7 mouse cellular contexts compared by ENCODE assay signal in the genomic region with DNA sequence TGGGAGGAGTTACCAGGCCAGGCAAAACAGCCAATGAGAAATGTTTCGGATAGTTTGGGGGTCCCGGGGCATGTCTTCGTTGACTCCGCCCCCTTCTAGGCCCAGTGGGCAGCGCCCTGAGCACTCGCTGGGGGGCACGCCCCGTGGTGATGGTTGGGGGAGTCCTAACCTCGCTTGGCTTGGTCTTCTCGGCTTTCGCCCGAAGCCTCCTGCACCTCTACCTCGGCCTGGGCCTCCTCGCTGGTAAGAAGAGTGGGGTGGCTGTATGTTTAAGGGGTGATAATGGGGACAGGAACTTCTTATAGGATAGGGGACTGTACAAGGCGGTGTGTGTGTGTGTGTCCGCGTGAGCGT. TPM values are rescaled to one million over a fixed set of nuclear protein-coding genes. Genes with fewer than 3 reads are reported as not detected.
DNase-seq lines count a peak whose midpoint lies in the region; ATAC-seq and TF ChIP-seq lines count a peak whose summit lies in the region.

No protein-coding gene starts in this region.

- peak overlapping the region; percentile 60 for H3K4me2 ChIP-seq in forebrain, embryonic 13.5 days
- peak overlapping the region; percentile 71 for H3K4me2 ChIP-seq in limb, embryonic 12.5 days

- H3K27ac ChIP-seq in left cerebral cortex, adult 2 months, result no peak overlapping the region; the same call in none of the 2 replicates
- no peak overlapping the region for H3K27ac ChIP-seq in forebrain, embryonic 13.5 days
- H3K27ac ChIP-seq in limb, embryonic 12.5 days, result no peak overlapping the region
- H3K27ac ChIP-seq in small intestine, adult 2 months (ENCODE audit: insufficient read depth, low read depth, low read length), result no peak overlapping the region
- no peak overlapping the region for H3K27ac ChIP-seq in thymus, adult 2 months (ENCODE audit: control insufficient read depth, insufficient read depth, low read length)

- DNase-seq in left cerebral cortex, adult 2 months (ENCODE audit: extremely low spot score in 1 of 2, low spot score in 2 of 2), result peak in 1 of 2 experiments; percentile 18
- no peak for DNase-seq in left cerebral cortex, postnatal 4 days
- DNase-seq in thymus, postnatal 4 days, result no peak
- no peak for DNase-seq in thymus, adult 2 months

- H3K9me3 ChIP-seq in forebrain, embryonic 13.5 days (replicated peaks), result no peaks in the 10 kb centered on the region
- H3K9me3 ChIP-seq in limb, embryonic 12.5 days, result no peaks in the 10 kb centered on the region

- peak overlapping the region; percentile 40 for H3K4me3 ChIP-seq in left cerebral cortex, adult 2 months
- peak overlapping the region; percentile 33 for H3K4me3 ChIP-seq in forebrain, embryonic 13.5 days
- peak overlapping the region; percentile 41 for H3K4me3 ChIP-seq in limb, embryonic 12.5 days (replicated peaks)
- H3K4me3 ChIP-seq in small intestine, adult 2 months (ENCODE audit: low read depth, low read length), result peak overlapping the region; percentile 63; the same call in 1 of the 2 replicates
- no peak overlapping the region for H3K4me3 ChIP-seq in thymus, adult 2 months (ENCODE audit: control insufficient read depth, insufficient read depth, low read length)

- 5% methylated on average over 18 of the region's 18 CpGs for WGBS in forebrain, embryonic 13.5 days
- WGBS in limb, embryonic 12.5 days, result 3% methylated on average over 18 of the region's 18 CpGs
- 57% methylated on average over 18 of the region's 18 CpGs for WGBS in small intestine, adult 2 months
- 21% methylated on average over 18 of the region's 18 CpGs for WGBS in thymus, adult 2 months

- no peak for TF ChIP-seq POLR2A in small intestine, adult 2 months (IDR thresholded peaks at IDR 0.05; ENCODE audit: low read depth, low read length)
- TF ChIP-seq POLR2A in thymus, adult 2 months (IDR thresholded peaks at IDR 0.05; ENCODE audit: control insufficient read depth, extremely low read depth, insufficient read depth, low read length, poor library complexity), result no peak

- no peak for TF ChIP-seq CTCF in left cerebral cortex, adult 2 months (IDR thresholded peaks at IDR 0.05)
- no peak for TF ChIP-seq CTCF in small intestine, adult 2 months (IDR thresholded peaks at IDR 0.05; ENCODE audit: extremely low read depth, insufficient read length, insufficient replicate concordance, low read depth, low read length)
- no peak for TF ChIP-seq CTCF in thymus, adult 2 months (IDR thresholded peaks at IDR 0.05; ENCODE audit: borderline replicate concordance, control insufficient read depth, extremely low read depth, insufficient read depth, low read length, poor library complexity)

- H3K4me1 ChIP-seq in forebrain, embryonic 13.5 days, result peaks cover 35% of the 10 kb centered on the region
- H3K4me1 ChIP-seq in limb, embryonic 12.5 days (replicated peaks), result peaks cover 31% of the 10 kb centered on the region
- peaks cover 25% of the 10 kb centered on the region for H3K4me1 ChIP-seq in small intestine, adult 2 months (ENCODE audit: control insufficient read depth, insufficient read depth, insufficient read length, low read length)
- H3K4me1 ChIP-seq in thymus, adult 2 months (replicated peaks; ENCODE audit: control insufficient read depth, insufficient read depth, low read length), result no peaks in the 10 kb centered on the region

- H3K27me3 ChIP-seq in forebrain, embryonic 13.5 days, result peaks cover 60% of the 10 kb centered on the region
- H3K27me3 ChIP-seq in limb, embryonic 12.5 days, result peaks cover 67% of the 10 kb centered on the region
- no peaks in the 10 kb centered on the region for H3K27me3 ChIP-seq in small intestine, adult 2 months (ENCODE audit: control insufficient read depth, insufficient read depth, low read length)
- peaks cover 12% of the 10 kb centered on the region for H3K27me3 ChIP-seq in thymus, adult 2 months (ENCODE audit: control insufficient read depth, insufficient read depth, low read length)

- no peak for ATAC-seq in forebrain, embryonic 13.5 days
- no peak for ATAC-seq in limb, embryonic 12.5 days (ENCODE audit: insufficient number of reproducible peaks, insufficient read depth, low FRiP score, low TSS enrichment, low read depth)

- intact Hi-C loops in left cerebral cortex, adult 2 months (cut with DNase I), result no loop called here
- intact Hi-C loops in left cerebral cortex, postnatal 4 days (cut with DNase I), result loop anchor here (5.0 kb wide), 3 partner anchors 143 to 283 kb away; no protein-coding TSS in a partner anchor

- H3K36me3 ChIP-seq in forebrain, embryonic 13.5 days (ENCODE audit: poor library complexity, severe bottlenecking), result peaks cover 14% of the 10 kb centered on the region
- peaks cover 27% of the 10 kb centered on the region; the same call in 1 of the 2 replicates for H3K36me3 ChIP-seq in limb, embryonic 12.5 days
- no peaks in the 10 kb centered on the region for H3K36me3 ChIP-seq in small intestine, adult 2 months (ENCODE audit: control insufficient read depth, insufficient read depth, low read length)
- H3K36me3 ChIP-seq in thymus, adult 2 months (ENCODE audit: control insufficient read depth, insufficient read depth, low read length), result no peaks in the 10 kb centered on the region

- peak overlapping the region; percentile 56; the same call in 1 of the 2 replicates for H3K9ac ChIP-seq in forebrain, embryonic 13.5 days
- H3K9ac ChIP-seq in limb, embryonic 12.5 days (replicated peaks), result no peak overlapping the region

RNA-seq across cellular contexts. Expression of a gene that starts 2.3 kb away (rescaled TPM):
- 10 to 100 TPM; 35.7 to 36.9 TPM for total RNA-seq in left cerebral cortex, adult 2 months (2021)
- total RNA-seq in left cerebral cortex, postnatal 4 days (2021), result 10 to 100 TPM; 16.8 to 26.8 TPM
- polyA plus RNA-seq in forebrain, embryonic 13.5 days (2015; fragmentation: Nextera tagmentation; extraction: Ambion mirVana), result 1.8 and 2.2 TPM in 2 replicates
- polyA plus RNA-seq in limb, embryonic 12.5 days (2016; fragmentation: Nextera tagmentation; extraction: Ambion mirVana), result 1.5 and 1.8 TPM in 2 replicates
- 6.6 and 12.7 TPM in 2 replicates for polyA plus RNA-seq in small intestine, adult 2 months (2012; rRNA removed)
- polyA plus RNA-seq in thymus, adult 2 months (2012; rRNA removed), result 4.5 and 5.3 TPM in 2 replicates

RNA-seq across cellular contexts. Expression of a gene that starts 6.0 kb away (rescaled TPM):
- 10 to 100 TPM in 1 of 2 experiments, 1 to 10 TPM in 1; 7.5 to 10.5 TPM for total RNA-seq in left cerebral cortex, adult 2 months (2021)
- total RNA-seq in left cerebral cortex, postnatal 4 days (2021), result 10 to 100 TPM; 14.8 to 15.2 TPM
- 13.4 and 14.8 TPM in 2 replicates for polyA plus RNA-seq in forebrain, embryonic 13.5 days (2015; fragmentation: Nextera tagmentation; extraction: Ambion mirVana)
- 16.1 and 18.5 TPM in 2 replicates for polyA plus RNA-seq in limb, embryonic 12.5 days (2016; fragmentation: Nextera tagmentation; extraction: Ambion mirVana)
- 3.2 and 4.7 TPM in 2 replicates for polyA plus RNA-seq in small intestine, adult 2 months (2012; rRNA removed)
- 2.9 and 6.1 TPM in 2 replicates for polyA plus RNA-seq in thymus, adult 2 months (2012; rRNA removed)

RNA-seq across cellular contexts. Expression of a gene that starts 14.8 kb away (rescaled TPM):
- 1 to 10 TPM; 1.7 to 3.5 TPM for total RNA-seq in left cerebral cortex, adult 2 months (2021)
- 1 to 10 TPM; 9.1 to 9.3 TPM for total RNA-seq in left cerebral cortex, postnatal 4 days (2021)
- 4.3 and 4.7 TPM in 2 replicates for polyA plus RNA-seq in forebrain, embryonic 13.5 days (2015; fragmentation: Nextera tagmentation; extraction: Ambion mirVana)
- polyA plus RNA-seq in limb, embryonic 12.5 days (2016; fragmentation: Nextera tagmentation; extraction: Ambion mirVana), result 7.1 and 8.2 TPM in 2 replicates
- polyA plus RNA-seq in small intestine, adult 2 months (2012; rRNA removed), result 0.98 and 2.2 TPM in 2 replicates
- polyA plus RNA-seq in thymus, adult 2 months (2012; rRNA removed), result 0.97 and 1.6 TPM in 2 replicates

RNA-seq across cellular contexts. Expression of a gene that starts 22.9 kb away (rescaled TPM):
- total RNA-seq in left cerebral cortex, adult 2 months (2021), result 10 to 100 TPM; 45.5 to 51.2 TPM
- 10 to 100 TPM; 64.2 to 73.1 TPM for total RNA-seq in left cerebral cortex, postnatal 4 days (2021)
- 226 and 229 TPM in 2 replicates for polyA plus RNA-seq in forebrain, embryonic 13.5 days (2015; fragmentation: Nextera tagmentation; extraction: Ambion mirVana)
- 215 and 222 TPM in 2 replicates for polyA plus RNA-seq in limb, embryonic 12.5 days (2016; fragmentation: Nextera tagmentation; extraction: Ambion mirVana)
- 25.2 and 45.3 TPM in 2 replicates for polyA plus RNA-seq in small intestine, adult 2 months (2012; rRNA removed)
- 150 and 153 TPM in 2 replicates for polyA plus RNA-seq in thymus, adult 2 months (2012; rRNA removed)

RNA-seq across cellular contexts. Expression of a gene that starts 24.8 kb away (rescaled TPM):
- 1 to 10 TPM; 4.9 to 5.3 TPM for total RNA-seq in left cerebral cortex, adult 2 months (2021)
- total RNA-seq in left cerebral cortex, postnatal 4 days (2021), result 1 to 10 TPM; 8.5 to 8.6 TPM
- polyA plus RNA-seq in forebrain, embryonic 13.5 days (2015; fragmentation: Nextera tagmentation; extraction: Ambion mirVana), result 10.7 and 12.1 TPM in 2 replicates
- polyA plus RNA-seq in limb, embryonic 12.5 days (2016; fragmentation: Nextera tagmentation; extraction: Ambion mirVana), result 9.9 and 10.4 TPM in 2 replicates
- polyA plus RNA-seq in small intestine, adult 2 months (2012; rRNA removed), result 2.6 and 4.4 TPM in 2 replicates
- polyA plus RNA-seq in thymus, adult 2 months (2012; rRNA removed), result 11.1 and 11.6 TPM in 2 replicates
